13 mouse cellular contexts compared by ENCODE assay signal in genomic region chr1:82972046-82972445, GRCm38 (mm10). TPM values are rescaled to one million over a fixed set of nuclear protein-coding genes. Genes with fewer than 3 reads are reported as not detected.
DNase-seq lines count a peak whose midpoint lies in the region; ATAC-seq and TF ChIP-seq lines count a peak whose summit lies in the region.
"Had no signal": no experiment of that assay in that cellular context is flagged by ENCODE, and none has a peak within 500 bp of the region (broad histone marks: within the 10 kb centered on the region; RNA-seq: fewer than 3 reads in every experiment).

No protein-coding gene starts in this region.

- peak; percentile 49 for DNase-seq in embryo, embryonic 10 days (ENCODE audit: low spot score)
- DNase-seq in embryo, embryonic 9.5 days (ENCODE audit: extremely low spot score), result no peak
- peak; percentile 28 for DNase-seq in lung, postnatal 14 days
- no peak for DNase-seq in gastrocnemius, adult 18-20 months (ENCODE audit: low spot score)
- DNase-seq: cerebellum, postnatal 14 days; forebrain, postnatal 0 days; retina, postnatal 1 day; thymus, postnatal 4 days had no signal

- no peak for ATAC-seq in kidney, embryonic 15.5 days (replicated peaks; ENCODE audit: low FRiP score)
- ATAC-seq in forebrain, embryonic 12.5 days (ENCODE audit: low FRiP score), result no peak
- no peak for ATAC-seq in hindbrain, embryonic 13.5 days (ENCODE audit: low FRiP score)
- ATAC-seq: forebrain, postnatal 0 days; intestine, embryonic 15.5 days had no signal

- H3K4me3 ChIP-seq in embryonic fibroblast, embryonic 13.5 days (ENCODE audit: insufficient read depth, low read length), result no peak overlapping the region
- no peak overlapping the region for H3K4me3 ChIP-seq in kidney, embryonic 15.5 days (replicated peaks)
- no peak overlapping the region for H3K4me3 ChIP-seq in forebrain, embryonic 12.5 days (replicated peaks)
- no peak overlapping the region for H3K4me3 ChIP-seq in hindbrain, embryonic 13.5 days
- H3K4me3 ChIP-seq: intestine, embryonic 15.5 days had no signal

- 53% methylated on average over 4 of the region's 4 CpGs for WGBS in kidney, embryonic 15.5 days
- 69% methylated on average over 4 of the region's 4 CpGs for WGBS in forebrain, embryonic 12.5 days
- WGBS in hindbrain, embryonic 13.5 days, result 71% methylated on average over 4 of the region's 4 CpGs

- no peak for TF ChIP-seq CTCF in embryonic fibroblast, embryonic 13.5 days (IDR thresholded peaks at IDR 0.05; ENCODE audit: borderline replicate concordance, insufficient read depth, low read length)

- peaks cover 3% of the 10 kb centered on the region; the same call in 1 of the 2 replicates for H3K4me1 ChIP-seq in embryonic fibroblast, embryonic 13.5 days (ENCODE audit: control insufficient read depth, insufficient read depth, low read length)
- no peaks in the 10 kb centered on the region for H3K4me1 ChIP-seq in kidney, embryonic 15.5 days
- no peaks in the 10 kb centered on the region for H3K4me1 ChIP-seq in forebrain, embryonic 12.5 days
- H3K4me1 ChIP-seq in hindbrain, embryonic 13.5 days (replicated peaks), result no peaks in the 10 kb centered on the region
- H3K4me1 ChIP-seq: intestine, embryonic 15.5 days had no signal

- no peaks in the 10 kb centered on the region for H3K27me3 ChIP-seq in kidney, embryonic 15.5 days
- no peaks in the 10 kb centered on the region for H3K27me3 ChIP-seq in forebrain, embryonic 12.5 days
- no peaks in the 10 kb centered on the region for H3K27me3 ChIP-seq in hindbrain, embryonic 13.5 days
- H3K27me3 ChIP-seq: intestine, embryonic 15.5 days had no signal

- peak overlapping the region; percentile 31; the same call in 1 of the 2 replicates for H3K27ac ChIP-seq in embryonic fibroblast, embryonic 13.5 days (ENCODE audit: insufficient read depth, low read length)
- H3K27ac ChIP-seq in kidney, embryonic 15.5 days, result peak overlapping the region; percentile 54
- H3K27ac ChIP-seq in forebrain, embryonic 12.5 days, result no peak overlapping the region
- no peak overlapping the region for H3K27ac ChIP-seq in hindbrain, embryonic 13.5 days
- H3K27ac ChIP-seq: intestine, embryonic 15.5 days had no signal

- H3K9ac ChIP-seq in kidney, embryonic 15.5 days, result no peak overlapping the region
- no peak overlapping the region for H3K9ac ChIP-seq in forebrain, embryonic 12.5 days
- no peak overlapping the region for H3K9ac ChIP-seq in hindbrain, embryonic 13.5 days
- H3K9ac ChIP-seq: forebrain, postnatal 0 days; intestine, embryonic 15.5 days had no signal

- H3K9me3 ChIP-seq in kidney, embryonic 15.5 days (replicated peaks), result no peaks in the 10 kb centered on the region
- no peaks in the 10 kb centered on the region for H3K9me3 ChIP-seq in forebrain, embryonic 12.5 days
- H3K9me3 ChIP-seq in hindbrain, embryonic 13.5 days, result no peaks in the 10 kb centered on the region
- H3K9me3 ChIP-seq: intestine, embryonic 15.5 days had no signal

- no peaks in the 10 kb centered on the region for H3K36me3 ChIP-seq in kidney, embryonic 15.5 days
- no peaks in the 10 kb centered on the region for H3K36me3 ChIP-seq in forebrain, embryonic 12.5 days (replicated peaks)
- H3K36me3 ChIP-seq in hindbrain, embryonic 13.5 days, result no peaks in the 10 kb centered on the region
- H3K36me3 ChIP-seq: intestine, embryonic 15.5 days had no signal

- no peak for TF ChIP-seq POLR2A in embryonic fibroblast, embryonic 13.5 days (IDR thresholded peaks at IDR 0.05; ENCODE audit: low read depth, low read length)

- no peak overlapping the region for H3K4me2 ChIP-seq in kidney, embryonic 15.5 days
- no peak overlapping the region for H3K4me2 ChIP-seq in forebrain, embryonic 12.5 days
- H3K4me2 ChIP-seq in hindbrain, embryonic 13.5 days, result no peak overlapping the region
- H3K4me2 ChIP-seq: intestine, embryonic 15.5 days had no signal

RNA-seq across cellular contexts. Expression of gene Gm47955, which starts 12.0 kb away (rescaled TPM):
- not detected in 2 replicates for polyA plus RNA-seq in embryonic fibroblast, embryonic 13.5 days (2011; ENCODE audit: insufficient read length, low read depth, missing spikeins)
- polyA plus RNA-seq in kidney, embryonic 15.5 days (2015; fragmentation: Nextera tagmentation; extraction: Ambion mirVana), result not detected in 2 replicates
- not detected for total RNA-seq in gastrocnemius, adult 18-20 months (2021)
- polyA plus RNA-seq in forebrain, embryonic 12.5 days (2016; fragmentation: Nextera tagmentation; extraction: Ambion mirVana), result not detected in 2 replicates
- polyA plus RNA-seq in hindbrain, embryonic 13.5 days (2015; fragmentation: Nextera tagmentation; extraction: Ambion mirVana), result not detected in 2 replicates
- total RNA-seq: forebrain, postnatal 0 days had no signal
- polyA plus RNA-seq: forebrain, postnatal 0 days; intestine, embryonic 15.5 days had no signal

RNA-seq across cellular contexts. Expression of gene Gm7544, which starts 16.2 kb away (rescaled TPM):
- not detected in 2 replicates for polyA plus RNA-seq in embryonic fibroblast, embryonic 13.5 days (2011; ENCODE audit: insufficient read length, low read depth, missing spikeins)
- not detected in 2 replicates for polyA plus RNA-seq in kidney, embryonic 15.5 days (2015; fragmentation: Nextera tagmentation; extraction: Ambion mirVana)
- total RNA-seq in gastrocnemius, adult 18-20 months (2021), result not detected
- polyA plus RNA-seq in forebrain, embryonic 12.5 days (2016; fragmentation: Nextera tagmentation; extraction: Ambion mirVana), result not detected in 2 replicates
- not detected in 2 replicates for polyA plus RNA-seq in hindbrain, embryonic 13.5 days (2015; fragmentation: Nextera tagmentation; extraction: Ambion mirVana)
- total RNA-seq: forebrain, postnatal 0 days had no signal
- polyA plus RNA-seq: forebrain, postnatal 0 days; intestine, embryonic 15.5 days had no signal

RNA-seq across cellular contexts. Expression of gene Gm47959, which starts 28.3 kb away (rescaled TPM):
- polyA plus RNA-seq in embryonic fibroblast, embryonic 13.5 days (2011; ENCODE audit: insufficient read length, low read depth, missing spikeins), result not detected in 2 replicates
- polyA plus RNA-seq in kidney, embryonic 15.5 days (2015; fragmentation: Nextera tagmentation; extraction: Ambion mirVana), result not detected in 2 replicates
- total RNA-seq in gastrocnemius, adult 18-20 months (2021), result not detected
- not detected in 2 replicates for polyA plus RNA-seq in forebrain, embryonic 12.5 days (2016; fragmentation: Nextera tagmentation; extraction: Ambion mirVana)
- not detected in 2 replicates for polyA plus RNA-seq in hindbrain, embryonic 13.5 days (2015; fragmentation: Nextera tagmentation; extraction: Ambion mirVana)
- total RNA-seq: forebrain, postnatal 0 days had no signal
- polyA plus RNA-seq: forebrain, postnatal 0 days; intestine, embryonic 15.5 days had no signal

RNA-seq across cellular contexts. Expression of gene A030003K21Rik, which starts 28.9 kb away (rescaled TPM):
- not detected in 2 replicates for polyA plus RNA-seq in embryonic fibroblast, embryonic 13.5 days (2011; ENCODE audit: insufficient read length, low read depth, missing spikeins)
- polyA plus RNA-seq in kidney, embryonic 15.5 days (2015; fragmentation: Nextera tagmentation; extraction: Ambion mirVana), result not detected in 2 replicates
- total RNA-seq in gastrocnemius, adult 18-20 months (2021), result not detected
- not detected in 2 replicates for polyA plus RNA-seq in forebrain, embryonic 12.5 days (2016; fragmentation: Nextera tagmentation; extraction: Ambion mirVana)
- polyA plus RNA-seq in hindbrain, embryonic 13.5 days (2015; fragmentation: Nextera tagmentation; extraction: Ambion mirVana), result not detected in 2 replicates
- total RNA-seq: forebrain, postnatal 0 days had no signal
- polyA plus RNA-seq: forebrain, postnatal 0 days; intestine, embryonic 15.5 days had no signal

RNA-seq across cellular contexts. Expression of gene Gm6217, which starts 40.8 kb away (rescaled TPM):
- not detected in 2 replicates for polyA plus RNA-seq in embryonic fibroblast, embryonic 13.5 days (2011; ENCODE audit: insufficient read length, low read depth, missing spikeins)
- polyA plus RNA-seq in kidney, embryonic 15.5 days (2015; fragmentation: Nextera tagmentation; extraction: Ambion mirVana), result not detected in 2 replicates
- not detected for total RNA-seq in gastrocnemius, adult 18-20 months (2021)
- not detected in 2 replicates for polyA plus RNA-seq in forebrain, embryonic 12.5 days (2016; fragmentation: Nextera tagmentation; extraction: Ambion mirVana)
- not detected in 2 replicates for polyA plus RNA-seq in hindbrain, embryonic 13.5 days (2015; fragmentation: Nextera tagmentation; extraction: Ambion mirVana)
- total RNA-seq: forebrain, postnatal 0 days had no signal
- polyA plus RNA-seq: forebrain, postnatal 0 days; intestine, embryonic 15.5 days had no signal

Comparison
In these comparisons a context has a peak if more than half of its experiments do, and no peak if none do; other contexts are left out.
1. DNase-seq: peak in embryo, embryonic 10 days (single experiment) and lung, postnatal 14 days (single experiment); none in embryo, embryonic 9.5 days (single experiment) and gastrocnemius, adult 18-20 months (single experiment).
2. H3K27ac ChIP-seq: peak in embryonic fibroblast, embryonic 13.5 days (single experiment) and kidney, embryonic 15.5 days (single experiment); none in forebrain, embryonic 12.5 days (single experiment) and hindbrain, embryonic 13.5 days (single experiment).